In the genomic region with DNA sequence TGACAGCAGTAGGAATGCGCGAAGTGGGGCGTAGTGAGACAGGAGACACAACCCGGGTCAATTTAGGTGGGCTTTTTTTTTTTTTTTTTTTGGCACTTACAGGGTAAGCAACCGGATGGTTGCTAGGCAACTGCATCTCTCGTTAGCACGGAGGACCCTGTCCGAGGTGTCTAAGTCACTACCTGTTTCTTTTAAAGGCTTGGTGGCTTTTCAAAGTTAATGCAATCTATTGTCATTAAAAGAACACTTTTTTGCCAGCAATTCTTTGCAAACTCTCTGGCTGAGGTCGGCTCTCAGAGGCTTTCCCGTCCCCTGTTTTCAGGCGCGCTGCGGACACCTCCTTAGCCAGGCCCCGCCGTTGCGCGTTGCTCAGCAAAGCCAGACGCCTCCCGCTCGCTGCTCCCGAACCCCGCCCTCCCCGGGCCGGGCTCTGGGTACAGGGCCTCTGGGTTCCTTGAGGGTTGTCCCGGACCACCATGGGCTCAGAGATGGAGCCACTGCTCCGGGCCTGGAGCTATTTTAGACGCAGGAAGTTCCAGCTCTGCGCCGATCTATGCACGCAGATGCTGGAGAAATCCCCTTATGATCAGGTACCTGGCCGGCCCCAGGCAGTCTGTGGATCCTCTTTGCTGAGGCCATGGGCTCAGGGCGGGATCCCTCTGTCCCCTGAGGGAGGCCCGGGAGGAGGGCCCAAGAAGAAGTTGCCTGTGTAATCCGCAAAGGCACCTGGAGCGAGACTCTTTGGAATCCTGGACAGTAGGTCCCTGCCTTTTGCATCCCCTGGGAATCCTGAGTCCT, we compare ENCODE assay signal across 8 mouse cellular contexts. TPM values are rescaled to one million over a fixed set of nuclear protein-coding genes. Genes with fewer than 3 reads are reported as not detected.
DNase-seq lines count a peak whose midpoint lies in the region; ATAC-seq lines count a peak whose summit lies in the region.

A gene (plus strand): TSS at position 381 of the 798 bp plus-strand sequence.

- H3K4me2 ChIP-seq in hindbrain, embryonic 13.5 days = peak within 1 kb of the TSS; percentile 74

- under 1% methylated on average over 35 of the region's 35 CpGs for WGBS in hindbrain, embryonic 13.5 days

- ATAC-seq in hindbrain, embryonic 13.5 days (ENCODE audit: low FRiP score) = peak; percentile 98

- peaks cover 31% of the 10 kb centered on the region for H3K4me1 ChIP-seq in hindbrain, embryonic 13.5 days (replicated peaks)

- H3K27me3 ChIP-seq in hindbrain, embryonic 13.5 days = no peaks in the 10 kb centered on the region

- peak within 1 kb of the TSS; percentile 91 for H3K9ac ChIP-seq in hindbrain, embryonic 13.5 days

- peak within 1 kb of the TSS; percentile 94 for H3K27ac ChIP-seq in hindbrain, embryonic 13.5 days

- H3K4me3 ChIP-seq in hindbrain, embryonic 13.5 days = peak within 1 kb of the TSS; percentile 61

- no peaks in the 10 kb centered on the region for H3K36me3 ChIP-seq in hindbrain, embryonic 13.5 days

- peak; percentile 70 for DNase-seq in T-cell, adult 2 months (ENCODE audit: low spot score)
- peak; percentile 89 to 92 for DNase-seq in cerebellum, postnatal 36 days
- DNase-seq in frontal cortex, postnatal 25 days (ENCODE audit: low spot score in 2 of 2) = peak; percentile 86 to 87
- peak; percentile 88 to 95 for DNase-seq in layer of hippocampus, postnatal 14 days (ENCODE audit: low spot score in 2 of 2)
- peak; percentile 88 for DNase-seq in lung, postnatal 10 days
- peak; percentile 85 for DNase-seq in ovary, postnatal 36 days (ENCODE audit: low spot score)
- DNase-seq in thymus, postnatal 14 days = peak; percentile 80

- no peaks in the 10 kb centered on the region for H3K9me3 ChIP-seq in hindbrain, embryonic 13.5 days

RNA-seq across cellular contexts. Expression of the gene that starts here (rescaled TPM):
- polyA plus RNA-seq in hindbrain, embryonic 13.5 days (2015; fragmentation: Nextera tagmentation; extraction: Ambion mirVana) = 34.1 and 36.0 TPM in 2 replicates
- 10 to 100 TPM; 29.7 to 29.8 TPM for total RNA-seq in layer of hippocampus, postnatal 14 days (2021)

Comparison
In these comparisons a context has a peak if more than half of its experiments do, and no peak if none do; other contexts are left out.
1. Peak in every context shown above with its lines: DNase-seq, ATAC-seq, H3K4me3 ChIP-seq and H3K27ac ChIP-seq.